Mouse (Mus musculus) spleen, adult 2 months (tissue): Measurements from ENCODE around the gene Agl.

Source experiments
- CTCF ChIP-seq: fragments of 200-500 bp; IDR thresholded peaks from 2 replicates; pipeline ENCODE4 v1.5.1; 2011; ENCODE audit warnings: mild to moderate bottlenecking, inconsistent platforms; ENCODE audit not compliant: insufficient read depth, insufficient read length, insufficient replicate concordance; ENCODE audit errors: extremely low read depth
- POLR2A ChIP-seq: fragments of 200-500 bp; IDR thresholded peaks from 2 replicates; pipeline ENCODE4 v1.6.1; 2011; ENCODE audit warnings: low read depth, low read length, inconsistent platforms

DNA sequence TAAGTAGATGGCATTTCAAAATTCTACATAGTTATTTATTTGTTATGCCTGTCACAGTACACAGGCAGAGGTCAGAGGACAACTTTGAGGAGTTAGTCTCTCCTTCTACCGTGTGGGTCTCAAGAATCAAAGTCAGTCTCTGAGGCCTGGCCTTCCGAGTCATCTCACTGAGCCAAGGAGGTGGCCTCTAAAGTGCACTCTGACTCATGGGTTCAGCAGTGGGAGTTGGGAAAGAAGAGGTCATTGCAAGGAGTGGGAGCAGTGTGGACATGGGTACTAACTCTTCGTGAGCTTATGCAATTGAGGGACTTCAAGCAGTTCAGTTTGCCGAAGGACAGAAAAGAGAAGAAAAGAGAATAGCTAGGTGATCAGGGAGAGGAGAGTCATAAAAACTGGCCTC, 41.0 kb upstream of the Agl start:
- TF ChIP-seq CTCF (no peak), POLR2A (no peak)
